Mouse (Mus musculus) forebrain, embryonic 15.5 days (tissue): ENCODE measurements around the gene Col24a1. TPM values are rescaled to one million over a fixed set of nuclear protein-coding genes. Genes with fewer than 3 reads are reported as not detected.
A peak's percentile ranks its signal among the peaks of the same experiment; 100 is the strongest.

ENCODE experiments used
- ATAC-seq: fragments of 200-750 bp; cut with Nextera tagmentation; replicated peaks from 2 replicates; pipeline ENCODE4 v1.8.0; 2017; ENCODE audit warnings: mild to moderate bottlenecking, moderate TSS enrichment, moderate library complexity
- H3K27ac ChIP-seq: fragments of 300-500 bp; sonication (generic); replicated peaks from 2 replicates; pipeline ENCODE4 v1.5.1; 2015; ENCODE audit warnings: mild to moderate bottlenecking, inconsistent platforms
- H3K27me3 ChIP-seq: fragments of 300-500 bp; sonication (generic); 2 replicates; pipeline ENCODE4 v1.6.1; 2015; ENCODE audit warnings: inconsistent platforms
- H3K36me3 ChIP-seq: fragments of 300-500 bp; sonication (generic); 2 replicates; pipeline ENCODE4 v1.6.1; 2015; ENCODE audit warnings: mild to moderate bottlenecking, inconsistent platforms
- H3K4me1 ChIP-seq: fragments of 300-500 bp; sonication (generic); 2 replicates; pipeline ENCODE4 v1.6.1; 2015; ENCODE audit warnings: inconsistent platforms
- H3K4me2 ChIP-seq: fragments of 300-500 bp; sonication (generic); replicated peaks from 2 replicates; pipeline ENCODE4 v1.6.1; 2015; ENCODE audit warnings: mild to moderate bottlenecking, inconsistent platforms
- H3K4me3 ChIP-seq: fragments of 300-500 bp; sonication (generic); 2 replicates; pipeline ENCODE4 v1.5.1; 2015; ENCODE audit warnings: mild to moderate bottlenecking, inconsistent platforms
- H3K9ac ChIP-seq: fragments of 300-500 bp; sonication (generic); replicated peaks from 2 replicates; pipeline ENCODE4 v1.6.1; 2015; ENCODE audit warnings: mild to moderate bottlenecking, inconsistent platforms
- H3K9me3 ChIP-seq: fragments of 300-500 bp; sonication (generic); 2 replicates; pipeline ENCODE4 v1.6.1; 2016; ENCODE audit warnings: inconsistent platforms
- WGBS: fragments of 180-500 bp; shearing (Covaris S2); methylation state at CpG from one replicate; pipeline ENCODE4 v1.1.7; 2015; ENCODE audit warnings: mixed read lengths; 5-methylcytosine and 5-hydroxymethylcytosine counted together
- polyA plus RNA-seq: library from polyadenylated mRNA; unstranded; fragments of >200 nt; fragmentation: Nextera tagmentation; extraction: Ambion mirVana; gene quantifications from 2 replicates; pipeline ENCODE4 v1.2.1, GENCODE M21; 2015

Gene Col24a1
- polyA plus RNA-seq, 1 experiment from 2014 or later = 0.31 TPM

GRCm38 (mm10) chr3:145548441-145549415, 256.5 kb downstream of the Col24a1 start:
- no peak overlapping the region for H3K9ac ChIP-seq
- H3K9me3 ChIP-seq = no peaks in the 10 kb centered on the region
- no peak overlapping the region for H3K27ac ChIP-seq
- H3K4me2 ChIP-seq = no peak overlapping the region
- ATAC-seq = no peak
- no peak overlapping the region for H3K4me3 ChIP-seq
- H3K27me3 ChIP-seq = no peaks in the 10 kb centered on the region
- WGBS = 82% methylated on average over 10 of the region's 10 CpGs
- H3K4me1 ChIP-seq = no peaks in the 10 kb centered on the region
- no peaks in the 10 kb centered on the region for H3K36me3 ChIP-seq

GRCm38 (mm10) chr3:145550216-145550615, 257.9 kb downstream of the Col24a1 start:
- Histone ChIP-seq H3K36me3 (no peaks in the 10 kb centered on the region), H3K27me3 (no peaks in the 10 kb centered on the region), H3K9ac (no peak overlapping the region), H3K27ac (no peak overlapping the region), H3K4me3 (no peak overlapping the region), H3K9me3 (no peaks in the 10 kb centered on the region), H3K4me2 (no peak overlapping the region), H3K4me1 (no peaks in the 10 kb centered on the region)
- WGBS = 61% methylated on average over 3 of the region's 3 CpGs
- no peak for ATAC-seq

GRCm38 (mm10) chr3:145554388-145554787, 262.1 kb downstream of the Col24a1 start:
- H3K27me3 ChIP-seq = no peaks in the 10 kb centered on the region

GRCm38 (mm10) chr3:145556206-145556605, 263.9 kb downstream of the Col24a1 start:
- WGBS = 93% methylated on average over 10 of the region's 10 CpGs

More at GRCm38 (mm10) chr3:145554388-145554787, 262.1 kb downstream of the Col24a1 start:
- Histone ChIP-seq H3K9ac (no peak overlapping the region), H3K27ac (no peak overlapping the region), H3K9me3 (no peaks in the 10 kb centered on the region), H3K4me1 (no peaks in the 10 kb centered on the region), H3K36me3 (no peaks in the 10 kb centered on the region), H3K4me3 (no peak overlapping the region), H3K4me2 (no peak overlapping the region)
- ATAC-seq = no peak
- WGBS = 84% methylated on average over 2 of the region's 2 CpGs

GRCm38 (mm10) chr3:145559675-145560074, 267.4 kb downstream of the Col24a1 start:
- Histone ChIP-seq H3K9me3 (peaks cover 3% of the 10 kb centered on the region; the same call in 1 of the 2 replicates), H3K4me1 (no peaks in the 10 kb centered on the region), H3K4me3 (no peak overlapping the region), H3K4me2 (no peak overlapping the region), H3K9ac (no peak overlapping the region), H3K27me3 (no peaks in the 10 kb centered on the region), H3K27ac (no peak overlapping the region), H3K36me3 (no peaks in the 10 kb centered on the region)
- 98% methylated on average over 5 of the region's 5 CpGs for WGBS
- ATAC-seq = no peak

More at GRCm38 (mm10) chr3:145556206-145556605, 263.9 kb downstream of the Col24a1 start:
- Histone ChIP-seq H3K4me1 (no peaks in the 10 kb centered on the region), H3K36me3 (no peaks in the 10 kb centered on the region), H3K4me3 (no peak overlapping the region), H3K9me3 (no peaks in the 10 kb centered on the region), H3K27me3 (no peaks in the 10 kb centered on the region), H3K4me2 (no peak overlapping the region), H3K9ac (no peak overlapping the region), H3K27ac (no peak overlapping the region)
- no peak for ATAC-seq

GRCm38 (mm10) chr3:145560117-145560516, 267.8 kb downstream of the Col24a1 start:
- H3K4me2 ChIP-seq = no peak overlapping the region
- H3K4me3 ChIP-seq = no peak overlapping the region
- no peaks in the 10 kb centered on the region for H3K36me3 ChIP-seq
- no peak overlapping the region for H3K9ac ChIP-seq
- 82% methylated on average over 4 of the region's 4 CpGs for WGBS
- ATAC-seq = no peak
- H3K9me3 ChIP-seq = peaks cover 3% of the 10 kb centered on the region; the same call in 1 of the 2 replicates
- no peaks in the 10 kb centered on the region for H3K27me3 ChIP-seq
- H3K4me1 ChIP-seq = no peaks in the 10 kb centered on the region
- no peak overlapping the region for H3K27ac ChIP-seq

- Histone ChIP-seq H3K36me3 (peaks cover 10% of the 10 kb centered on the region), H3K9ac (no peak overlapping the region), H3K4me1 (peaks cover 17% of the 10 kb centered on the region), H3K4me2 (no peak overlapping the region), H3K4me3 (no peak overlapping the region), H3K27me3 (no peaks in the 10 kb centered on the region), H3K27ac (no peak overlapping the region), H3K9me3 (no peaks in the 10 kb centered on the region)
- no peak for ATAC-seq
- WGBS = 88% methylated on average over 3 of the region's 3 CpGs
These were observed 282.2 kb downstream of the Col24a1 start for GRCm38 (mm10) chr3:145574468-145574867.

- peaks cover 17% of the 10 kb centered on the region for H3K4me1 ChIP-seq
- H3K9ac ChIP-seq = no peak overlapping the region
- H3K36me3 ChIP-seq = peaks cover 13% of the 10 kb centered on the region
- ATAC-seq = peak; percentile 26; the same call in 1 of the 2 replicates
- no peaks in the 10 kb centered on the region for H3K27me3 ChIP-seq
- 87% methylated on average over 7 of the region's 7 CpGs for WGBS
- H3K4me3 ChIP-seq = peak overlapping the region; percentile 85; the same call in 1 of the 2 replicates
- no peaks in the 10 kb centered on the region for H3K9me3 ChIP-seq
- no peak overlapping the region for H3K4me2 ChIP-seq
- H3K27ac ChIP-seq = no peak overlapping the region
These were observed 283.1 kb downstream of the Col24a1 start for GRCm38 (mm10) chr3:145575340-145575739.

GRCm38 (mm10) chr3:145575743-145576481, 283.6 kb downstream of the Col24a1 start, which contains the start of gene Znhit6:
TSS of gene Znhit6 (plus strand) at chr3:145576205.
- Histone ChIP-seq H3K9ac (peak within 1 kb of the TSS; percentile 74), H3K27me3 (no peaks in the 10 kb centered on the region), H3K4me1 (peaks cover 17% of the 10 kb centered on the region), H3K36me3 (peaks cover 14% of the 10 kb centered on the region), H3K27ac (peak within 1 kb of the TSS; percentile 79), H3K4me2 (peak within 1 kb of the TSS; percentile 71), H3K9me3 (no peaks in the 10 kb centered on the region), H3K4me3 (peak within 1 kb of the TSS; percentile 85)
- WGBS = 5% methylated on average over 37 of the region's 37 CpGs
- ATAC-seq = peak; percentile 91

- WGBS = 1% methylated on average over 11 of the region's 11 CpGs
- ATAC-seq = no peak
These were observed 284.2 kb downstream of the Col24a1 start for GRCm38 (mm10) chr3:145576482-145576822.

GRCm38 (mm10) chr3:145576876-145577275, 284.6 kb downstream of the Col24a1 start:
- ATAC-seq = no peak
- Histone ChIP-seq H3K27ac (no peak overlapping the region), H3K4me2 (peak overlapping the region; percentile 71), H3K9me3 (no peaks in the 10 kb centered on the region), H3K4me1 (peaks cover 17% of the 10 kb centered on the region), H3K9ac (peak overlapping the region; percentile 74), H3K27me3 (no peaks in the 10 kb centered on the region), H3K36me3 (peaks cover 15% of the 10 kb centered on the region), H3K4me3 (peak overlapping the region; percentile 85)
- 33% methylated on average over 15 of the region's 15 CpGs for WGBS

More at GRCm38 (mm10) chr3:145576482-145576822, 284.2 kb downstream of the Col24a1 start:
- Histone ChIP-seq H3K27ac (peak overlapping the region; percentile 79), H3K4me1 (peaks cover 17% of the 10 kb centered on the region), H3K4me2 (peak overlapping the region; percentile 71), H3K4me3 (peak overlapping the region; percentile 85), H3K9me3 (no peaks in the 10 kb centered on the region), H3K36me3 (peaks cover 15% of the 10 kb centered on the region), H3K27me3 (no peaks in the 10 kb centered on the region), H3K9ac (peak overlapping the region; percentile 74)

- Histone ChIP-seq H3K27ac (no peak overlapping the region), H3K36me3 (peaks cover 50% of the 10 kb centered on the region), H3K4me2 (no peak overlapping the region), H3K4me1 (no peaks in the 10 kb centered on the region), H3K4me3 (no peak overlapping the region), H3K9me3 (no peaks in the 10 kb centered on the region), H3K9ac (no peak overlapping the region), H3K27me3 (no peaks in the 10 kb centered on the region)
- ATAC-seq = no peak
- 89% methylated on average over 4 of the region's 4 CpGs for WGBS
These were observed 290.8 kb downstream of the Col24a1 start for GRCm38 (mm10) chr3:145583043-145583442.
